ENCODE assay signal across 24 mouse cellular contexts in the genomic region with DNA sequence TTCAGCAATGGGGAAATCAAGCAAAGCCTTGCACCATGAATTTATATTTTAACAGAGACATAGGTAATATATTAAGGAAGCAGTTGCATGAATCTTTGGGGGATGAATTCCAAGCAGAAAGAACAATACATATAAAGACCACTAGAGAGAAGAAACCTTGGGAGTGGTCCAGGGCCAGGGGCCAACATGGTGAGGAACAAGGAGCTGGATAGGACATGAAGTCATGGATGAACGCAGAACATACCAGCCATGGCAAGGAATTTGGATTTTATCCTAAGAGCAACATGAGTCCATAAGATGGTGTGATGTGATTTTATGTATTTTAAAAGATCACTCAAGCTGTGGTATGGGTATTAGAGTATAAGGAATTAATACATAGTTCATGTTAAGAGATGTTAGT.
DNase-seq lines count a peak whose midpoint lies in the region; ATAC-seq and TF ChIP-seq lines count a peak whose summit lies in the region.
"Had no signal": no experiment of that assay in that cellular context is flagged by ENCODE, and none has a peak within 500 bp of the region (broad histone marks: within the 10 kb centered on the region; RNA-seq: fewer than 3 reads in every experiment).

No protein-coding gene starts in this region.

- intact Hi-C loops in gastrocnemius, adult 2 months (cut with DNase I), result no loop called here

- WGBS in limb, embryonic 11.5 days, result 91% methylated on average over 1 of the region's 1 CpGs
- WGBS in limb, embryonic 10.5 days, result 93% methylated on average over 1 of the region's 1 CpGs
- WGBS in limb, embryonic 15.5 days, result 58% methylated on average over 1 of the region's 1 CpGs

- H3K36me3 ChIP-seq in limb, embryonic 11.5 days (ENCODE audit: control insufficient read depth, insufficient read depth, low read length), result no peaks in the 10 kb centered on the region
- no peaks in the 10 kb centered on the region for H3K36me3 ChIP-seq in limb, embryonic 10.5 days
- H3K36me3 ChIP-seq in limb, embryonic 15.5 days, result 0 out of 2 replicates have a peak, but pooled peaks cover 5% of the 10 kb centered on the region
- H3K36me3 ChIP-seq: embryonic facial prominence, embryonic 10.5 days; embryonic facial prominence, embryonic 12.5 days; forebrain, embryonic 15.5 days; G1E had no signal

- H3K4me1 ChIP-seq in limb, embryonic 11.5 days (ENCODE audit: control insufficient read depth, insufficient read depth, low read length), result no peaks in the 10 kb centered on the region
- peaks cover under 1% of the 10 kb centered on the region; the same call in 1 of the 2 replicates for H3K4me1 ChIP-seq in limb, embryonic 10.5 days
- H3K4me1 ChIP-seq in limb, embryonic 15.5 days, result peaks cover 5% of the 10 kb centered on the region
- H3K4me1 ChIP-seq: forebrain, embryonic 13.5 days; forebrain, embryonic 15.5 days had no signal

- H3K9ac ChIP-seq in limb, embryonic 11.5 days (ENCODE audit: low read length), result no peak overlapping the region
- no peak overlapping the region for H3K9ac ChIP-seq in limb, embryonic 15.5 days
- H3K9ac ChIP-seq: embryonic facial prominence, embryonic 12.5 days; forebrain, embryonic 13.5 days; forebrain, embryonic 15.5 days had no signal

- peak overlapping the region; percentile 28; the same call in 1 of the 2 replicates for H3K27ac ChIP-seq in gastrocnemius, adult 2 months
- no peak overlapping the region for H3K27ac ChIP-seq in limb, embryonic 11.5 days (replicated peaks; ENCODE audit: low read depth, low read length)
- no peak overlapping the region for H3K27ac ChIP-seq in limb, embryonic 10.5 days
- H3K27ac ChIP-seq in limb, embryonic 15.5 days, result no peak overlapping the region
- H3K27ac ChIP-seq: embryonic facial prominence, embryonic 10.5 days; embryonic facial prominence, embryonic 12.5 days; forebrain, embryonic 13.5 days; forebrain, embryonic 15.5 days had no signal

- H3K4me3 ChIP-seq in gastrocnemius, adult 2 months, result no peak overlapping the region
- no peak overlapping the region for H3K4me3 ChIP-seq in limb, embryonic 11.5 days (ENCODE audit: low read depth, low read length)
- no peak overlapping the region for H3K4me3 ChIP-seq in limb, embryonic 10.5 days
- no peak overlapping the region for H3K4me3 ChIP-seq in limb, embryonic 15.5 days
- H3K4me3 ChIP-seq: embryonic facial prominence, embryonic 10.5 days; embryonic facial prominence, embryonic 12.5 days; forebrain, embryonic 13.5 days; forebrain, embryonic 15.5 days had no signal

- ATAC-seq in limb, embryonic 11.5 days (ENCODE audit: insufficient number of reproducible peaks, low FRiP score, low TSS enrichment, low read depth), result no peak
- ATAC-seq in limb, embryonic 15.5 days (ENCODE audit: insufficient number of reproducible peaks, low FRiP score, low TSS enrichment, low read depth), result 0 out of 2 replicates have a peak, but pooled peaks have one; percentile 30
- ATAC-seq: activated CD4-positive, CD25-positive, alpha-beta regulatory T cell, adult 4 months; CD4-positive, CD25-positive, alpha-beta regulatory T cell, adult 4 months; forebrain, embryonic 13.5 days; forebrain, embryonic 15.5 days; Patski had no signal

- TF ChIP-seq CTCF in gastrocnemius, adult 2 months (IDR thresholded peaks at IDR 0.05), result no peak

- H3K27me3 ChIP-seq in limb, embryonic 11.5 days (ENCODE audit: control insufficient read depth, insufficient read depth, low read length), result no peaks in the 10 kb centered on the region
- H3K27me3 ChIP-seq in limb, embryonic 10.5 days (ENCODE audit: low read depth, poor library complexity, severe bottlenecking), result no peaks in the 10 kb centered on the region
- H3K27me3 ChIP-seq in limb, embryonic 15.5 days, result no peaks in the 10 kb centered on the region
- H3K27me3 ChIP-seq: CH12.LX; embryonic facial prominence, embryonic 12.5 days; forebrain, embryonic 13.5 days; forebrain, embryonic 15.5 days; Patski had no signal

- no peaks in the 10 kb centered on the region for H3K9me3 ChIP-seq in limb, embryonic 11.5 days (ENCODE audit: control insufficient read depth, low read length)
- H3K9me3 ChIP-seq in limb, embryonic 10.5 days (replicated peaks), result no peaks in the 10 kb centered on the region
- no peaks in the 10 kb centered on the region for H3K9me3 ChIP-seq in limb, embryonic 15.5 days
- H3K9me3 ChIP-seq: embryonic facial prominence, embryonic 10.5 days; embryonic facial prominence, embryonic 12.5 days; forebrain, embryonic 13.5 days; forebrain, embryonic 15.5 days had no signal

- H3K4me2 ChIP-seq in limb, embryonic 11.5 days (ENCODE audit: low read depth, severe bottlenecking), result no peak overlapping the region
- H3K4me2 ChIP-seq in limb, embryonic 15.5 days, result no peak overlapping the region
- H3K4me2 ChIP-seq: embryonic facial prominence, embryonic 12.5 days; forebrain, embryonic 13.5 days; forebrain, embryonic 15.5 days had no signal

- DNase-seq in gastrocnemius, adult 2 months, result no peak
- no peak for DNase-seq in gastrocnemius, adult 8-10 months (ENCODE audit: low spot score in 2 of 2)
- peak; percentile 3 for DNase-seq in limb, embryonic 11.5 days (ENCODE audit: low spot score)
- DNase-seq in limb, embryonic 10.5 days (ENCODE audit: low spot score), result no peak
- no peak for DNase-seq in lung, postnatal 4 days
- DNase-seq: adrenal gland, adult 8-10 months; adrenal gland, postnatal 14 days; adrenal gland, postnatal 36 days; B cell, adult 2 months; cerebellum, adult 11-12 months; cerebellum, adult 2 months; cerebellum, adult 9-10 months; cerebellum, postnatal 10 days; cerebellum, postnatal 25 days had no signal
